ENCODE assay signal across 34 mouse cellular contexts in genomic region chr17:86967048-86967447, GRCm38 (mm10). TPM values are rescaled to one million over a fixed set of nuclear protein-coding genes. Genes with fewer than 3 reads are reported as not detected.
A peak's percentile ranks its signal among the peaks of the same experiment; 100 is the strongest.
DNase-seq lines count a peak whose midpoint lies in the region; ATAC-seq and TF ChIP-seq lines count a peak whose summit lies in the region.
"Had no signal": no experiment of that assay in that cellular context is flagged by ENCODE, and none has a peak within 500 bp of the region (broad histone marks: within the 10 kb centered on the region; RNA-seq: fewer than 3 reads in every experiment).

No protein-coding gene starts in this region.

- 73% methylated on average over 12 of the region's 12 CpGs for WGBS in heart, adult 2 months
- WGBS in heart, postnatal 0 days: 84% methylated on average over 12 of the region's 12 CpGs
- WGBS in spleen, adult 2 months: 92% methylated on average over 12 of the region's 12 CpGs

- peaks cover 17% of the 10 kb centered on the region for H3K4me1 ChIP-seq in heart, adult 2 months (ENCODE audit: control insufficient read depth, insufficient read depth, low read length)
- peaks cover 51% of the 10 kb centered on the region for H3K4me1 ChIP-seq in heart, postnatal 0 days (ENCODE audit: control insufficient read depth, insufficient read depth)
- peaks cover 50% of the 10 kb centered on the region for H3K4me1 ChIP-seq in spleen, adult 2 months (ENCODE audit: control insufficient read depth, insufficient read depth, insufficient read length)

- H3K27ac ChIP-seq in heart, adult 2 months: peak overlapping the region; percentile 68
- peak overlapping the region; percentile 87 for H3K27ac ChIP-seq in heart, postnatal 0 days (ENCODE audit: low read depth)
- H3K27ac ChIP-seq in spleen, adult 2 months (ENCODE audit: insufficient read depth, low read length): peak overlapping the region; percentile 74
- H3K27ac ChIP-seq: forebrain, embryonic 12.5 days; hindbrain, embryonic 14.5 days; kidney, postnatal 0 days; limb, embryonic 13.5 days; liver, embryonic 13.5 days had no signal

- H3K36me3 ChIP-seq in heart, adult 2 months (ENCODE audit: control insufficient read depth, insufficient read depth, low read length): peaks cover 10% of the 10 kb centered on the region; the same call in 1 of the 2 replicates
- peaks cover 16% of the 10 kb centered on the region for H3K36me3 ChIP-seq in heart, postnatal 0 days (replicated peaks; ENCODE audit: control insufficient read depth, insufficient read depth, low read length)
- H3K36me3 ChIP-seq in spleen, adult 2 months (ENCODE audit: control insufficient read depth, insufficient read depth, low read length): no peaks in the 10 kb centered on the region
- H3K36me3 ChIP-seq: G1E; liver, embryonic 13.5 days; neural tube, embryonic 15.5 days had no signal

- H3K9ac ChIP-seq in heart, adult 2 months (ENCODE audit: low read depth, low read length): no peak overlapping the region
- no peak overlapping the region for H3K9ac ChIP-seq in heart, postnatal 0 days (replicated peaks; ENCODE audit: low read depth, low read length)
- H3K9ac ChIP-seq: forebrain, embryonic 12.5 days; hindbrain, embryonic 14.5 days; limb, embryonic 13.5 days; liver, embryonic 13.5 days; neural tube, embryonic 15.5 days had no signal

- H3K79me2 ChIP-seq in heart, adult 2 months (replicated peaks; ENCODE audit: control insufficient read depth, insufficient read depth, low read length): peaks cover 2% of the 10 kb centered on the region

- no peak for TF ChIP-seq EP300 in heart, adult 2 months (IDR thresholded peaks at IDR 0.05; ENCODE audit: insufficient read depth, low read depth, low read length)
- no peak for TF ChIP-seq EP300 in heart, postnatal 0 days (IDR thresholded peaks at IDR 0.05; ENCODE audit: low read depth)

- no peak overlapping the region for H3K4me3 ChIP-seq in heart, adult 2 months
- no peak overlapping the region for H3K4me3 ChIP-seq in heart, postnatal 0 days (ENCODE audit: low read depth, low read length)
- no peak overlapping the region for H3K4me3 ChIP-seq in spleen, adult 2 months (ENCODE audit: extremely low read depth, insufficient read depth, insufficient read length)
- H3K4me3 ChIP-seq: erythroblast, embryonic 14.5 days; forebrain, embryonic 12.5 days; limb, embryonic 13.5 days; liver, embryonic 13.5 days; neural tube, embryonic 15.5 days had no signal

- H3K27me3 ChIP-seq in heart, adult 2 months (ENCODE audit: control insufficient read depth, insufficient read depth, low read length): no peaks in the 10 kb centered on the region
- H3K27me3 ChIP-seq in heart, postnatal 0 days (ENCODE audit: control insufficient read depth, insufficient read depth, low read length): no peaks in the 10 kb centered on the region
- no peaks in the 10 kb centered on the region for H3K27me3 ChIP-seq in spleen, adult 2 months (ENCODE audit: control insufficient read depth, insufficient read depth, low read length)
- H3K27me3 ChIP-seq: CH12.LX; forebrain, embryonic 12.5 days; limb, embryonic 13.5 days; neural tube, embryonic 15.5 days; Patski had no signal

- intact Hi-C loops in heart, adult 2 months (cut with DNase I): loop anchor here (10.0 kb wide), 1 partner anchor 478 kb away; the partner anchor contains the start of gene Calm2
- intact Hi-C loops in heart, postnatal 14 days (cut with DNase I): no loop called here

- no peak for TF ChIP-seq POLR2A in heart, adult 2 months (IDR thresholded peaks at IDR 0.05; ENCODE audit: insufficient read depth, low read depth, low read length)
- no peak for TF ChIP-seq POLR2A in spleen, adult 2 months (IDR thresholded peaks at IDR 0.05; ENCODE audit: low read depth, low read length)

- no peaks in the 10 kb centered on the region for H3K9me3 ChIP-seq in heart, postnatal 0 days (replicated peaks; ENCODE audit: control insufficient read depth, low read length)
- H3K9me3 ChIP-seq: forebrain, embryonic 12.5 days; limb, embryonic 13.5 days; liver, embryonic 13.5 days; neural tube, embryonic 15.5 days had no signal

- H3K4me2 ChIP-seq in heart, postnatal 0 days (ENCODE audit: low read depth, low read length): no peak overlapping the region
- H3K4me2 ChIP-seq: forebrain, embryonic 12.5 days; hindbrain, embryonic 14.5 days; limb, embryonic 13.5 days; liver, embryonic 13.5 days; midbrain, embryonic 11.5 days; neural tube, embryonic 15.5 days had no signal

- ATAC-seq in heart, postnatal 0 days (ENCODE audit: insufficient read depth, low read depth): no peak
- ATAC-seq: inflammation-experienced regulatory T-cells, adult 6 months; Patski had no signal

- DNase-seq in heart, adult 2 months: no peak
- DNase-seq in heart, adult 11 months: no peak
- no peak for DNase-seq in heart, postnatal 0 days (ENCODE audit: low spot score)
- DNase-seq in heart, postnatal 14 days: no peak
- DNase-seq in spleen, adult 2 months (ENCODE audit: low read depth in 1 of 2, low spot score in 2 of 2): no peak
- DNase-seq in spleen, postnatal 4 days (ENCODE audit: low spot score in 2 of 2): no peak
- DNase-seq in kidney, postnatal 25 days: no peak
- DNase-seq: adrenal gland, postnatal 36 days; cerebellum, adult 18-20 months; cerebellum, postnatal 36 days; kidney, adult 2 months; liver, embryonic 13.5 days; lung, adult 2 months; lung, postnatal 14 days; right cerebral cortex, postnatal 14 days; thymus, postnatal 14 days had no signal

- TF ChIP-seq CTCF in heart, adult 2 months (IDR thresholded peaks at IDR 0.05): no peak
- no peak for TF ChIP-seq CTCF in heart, postnatal 0 days (IDR thresholded peaks at IDR 0.05; ENCODE audit: low read depth)
- no peak for TF ChIP-seq CTCF in spleen, adult 2 months (IDR thresholded peaks at IDR 0.05; ENCODE audit: extremely low read depth, insufficient read depth, insufficient read length, insufficient replicate concordance)

RNA-seq across cellular contexts. Expression of gene Rhoq, which starts 4.2 kb away (rescaled TPM):
- total RNA-seq in heart, adult 2 months (2021): 100 to 1,000 TPM; 119 to 138 TPM
- 70.7 and 118 TPM in 2 replicates for polyA plus RNA-seq in heart, adult 2 months (2012; rRNA removed)
- total RNA-seq in heart, postnatal 0 days (2014; rRNA removed; ENCODE audit: low replicate concordance): 67.4 and 74.6 TPM in 2 replicates
- 17.6 and 18.7 TPM in 2 replicates for polyA plus RNA-seq in heart, postnatal 0 days (2015; fragmentation: Nextera tagmentation; extraction: Ambion mirVana)
- 100 to 1,000 TPM; 165 to 168 TPM for total RNA-seq in heart, postnatal 14 days (2021)
- 18.7 and 22.8 TPM in 2 replicates for polyA plus RNA-seq in spleen, adult 2 months (2012; rRNA removed)

RNA-seq across cellular contexts. Expression of gene Atp6v1e2, which starts 19.4 kb away (rescaled TPM):
- total RNA-seq in heart, adult 2 months (2021): not detected
- polyA plus RNA-seq in heart, adult 2 months (2012; rRNA removed): not detected in 2 replicates
- not detected in 2 replicates for total RNA-seq in heart, postnatal 0 days (2014; rRNA removed; ENCODE audit: low replicate concordance)
- polyA plus RNA-seq in heart, postnatal 0 days (2015; fragmentation: Nextera tagmentation; extraction: Ambion mirVana): not detected in 2 replicates
- not detected for total RNA-seq in heart, postnatal 14 days (2021)
- not detected in 2 replicates for polyA plus RNA-seq in spleen, adult 2 months (2012; rRNA removed)
- total RNA-seq: adrenal gland, adult 18-20 months; adrenal gland, postnatal 36 days; CH12.LX; G1E; gastrocnemius, postnatal 4 days; heart, postnatal 25 days; left cerebral cortex, postnatal 14 days; megakaryocyte progenitor cell, adult 5-6 weeks; midbrain, postnatal 0 days had no signal
- polyA plus RNA-seq: erythroblast, embryonic 14.5 days; forebrain, embryonic 12.5 days; G1E; hindbrain, embryonic 14.5 days; inflammation-experienced regulatory T-cells, adult 6 months; kidney, adult 2 months; kidney, postnatal 0 days; limb, embryonic 13.5 days; liver, embryonic 13.5 days; lung, adult 2 months; midbrain, postnatal 0 days; neural tube, embryonic 15.5 days; Patski; stomach, embryonic 14.5 days had no signal

RNA-seq across cellular contexts. Expression of gene Tmem247, which starts 49.9 kb away (rescaled TPM):
- total RNA-seq in heart, adult 2 months (2021): not detected
- polyA plus RNA-seq in heart, adult 2 months (2012; rRNA removed): 0.26 TPM in 1 of 2 replicates, not detected in the other
- not detected in 2 replicates for total RNA-seq in heart, postnatal 0 days (2014; rRNA removed; ENCODE audit: low replicate concordance)
- not detected in 2 replicates for polyA plus RNA-seq in heart, postnatal 0 days (2015; fragmentation: Nextera tagmentation; extraction: Ambion mirVana)
- not detected for total RNA-seq in heart, postnatal 14 days (2021)
- polyA plus RNA-seq in spleen, adult 2 months (2012; rRNA removed): not detected in 2 replicates
- total RNA-seq: adrenal gland, adult 18-20 months; adrenal gland, postnatal 36 days; CH12.LX; G1E; gastrocnemius, postnatal 4 days; heart, postnatal 25 days; left cerebral cortex, postnatal 14 days; megakaryocyte progenitor cell, adult 5-6 weeks; midbrain, postnatal 0 days had no signal
- polyA plus RNA-seq: erythroblast, embryonic 14.5 days; forebrain, embryonic 12.5 days; G1E; hindbrain, embryonic 14.5 days; inflammation-experienced regulatory T-cells, adult 6 months; kidney, adult 2 months; kidney, postnatal 0 days; limb, embryonic 13.5 days; liver, embryonic 13.5 days; lung, adult 2 months; midbrain, embryonic 11.5 days; midbrain, postnatal 0 days; neural tube, embryonic 15.5 days; Patski; stomach, embryonic 14.5 days had no signal

RNA-seq across cellular contexts. Expression of gene Pigf, which starts 58.2 kb away (rescaled TPM):
- total RNA-seq in heart, adult 2 months (2021): 1 to 10 TPM; 3.4 to 5.2 TPM
- polyA plus RNA-seq in heart, adult 2 months (2012; rRNA removed): 2.4 and 4.0 TPM in 2 replicates
- total RNA-seq in heart, postnatal 0 days (2014; rRNA removed; ENCODE audit: low replicate concordance): 5.0 and 10.1 TPM in 2 replicates
- polyA plus RNA-seq in heart, postnatal 0 days (2015; fragmentation: Nextera tagmentation; extraction: Ambion mirVana): 9.0 and 12.2 TPM in 2 replicates
- 1 to 10 TPM; 4.0 to 4.8 TPM for total RNA-seq in heart, postnatal 14 days (2021)
- 2.1 and 2.2 TPM in 2 replicates for polyA plus RNA-seq in spleen, adult 2 months (2012; rRNA removed)

RNA-seq across cellular contexts. Expression of gene Cript, which starts 58.3 kb away (rescaled TPM):
- total RNA-seq in heart, adult 2 months (2021): 10 to 100 TPM; 43.5 to 43.7 TPM
- 15.3 and 32.2 TPM in 2 replicates for polyA plus RNA-seq in heart, adult 2 months (2012; rRNA removed)
- 34.7 and 40.0 TPM in 2 replicates for total RNA-seq in heart, postnatal 0 days (2014; rRNA removed; ENCODE audit: low replicate concordance)
- 116 and 124 TPM in 2 replicates for polyA plus RNA-seq in heart, postnatal 0 days (2015; fragmentation: Nextera tagmentation; extraction: Ambion mirVana)
- 10 to 100 TPM; 44.2 to 47.3 TPM for total RNA-seq in heart, postnatal 14 days (2021)
- polyA plus RNA-seq in spleen, adult 2 months (2012; rRNA removed): 3.9 and 5.0 TPM in 2 replicates
